11 mouse cellular contexts compared by ENCODE assay signal in genomic region chr5:112266011-112266777, GRCm38 (mm10). TPM values are rescaled to one million over a fixed set of nuclear protein-coding genes. Genes with fewer than 3 reads are reported as not detected.
DNase-seq lines count a peak whose midpoint lies in the region; ATAC-seq lines count a peak whose summit lies in the region.
"Had no signal": no experiment of that assay in that cellular context is flagged by ENCODE, and none has a peak within 500 bp of the region (broad histone marks: within the 10 kb centered on the region; RNA-seq: fewer than 3 reads in every experiment).

No protein-coding gene starts in this region.

- 0 out of 2 replicates have a peak overlapping the region, but pooled peaks have one; percentile 8 for H3K4me2 ChIP-seq in forebrain, embryonic 14.5 days (ENCODE audit: low read length)
- no peak overlapping the region for H3K4me2 ChIP-seq in forebrain, embryonic 15.5 days (replicated peaks)
- H3K4me2 ChIP-seq in midbrain, embryonic 12.5 days (replicated peaks) = 0 out of 2 replicates have a peak overlapping the region, but pooled peaks have one; percentile 0
- H3K4me2 ChIP-seq in midbrain, embryonic 14.5 days (ENCODE audit: low read length) = no peak overlapping the region; the same call in 1 of the 2 replicates
- peak overlapping the region; percentile 49 for H3K4me2 ChIP-seq in limb, embryonic 12.5 days

- no peaks in the 10 kb centered on the region for H3K27me3 ChIP-seq in forebrain, embryonic 14.5 days (replicated peaks; ENCODE audit: control insufficient read depth, insufficient read depth, low read length)
- no peaks in the 10 kb centered on the region for H3K27me3 ChIP-seq in forebrain, embryonic 15.5 days
- peaks cover 34% of the 10 kb centered on the region for H3K27me3 ChIP-seq in midbrain, embryonic 12.5 days
- H3K27me3 ChIP-seq in midbrain, embryonic 14.5 days (ENCODE audit: control insufficient read depth, insufficient read depth, low read length) = no peaks in the 10 kb centered on the region
- H3K27me3 ChIP-seq in limb, embryonic 12.5 days = peaks cover 66% of the 10 kb centered on the region
- H3K27me3 ChIP-seq in splenic B cell, adult 2 months (ENCODE audit: control insufficient read depth, insufficient read depth, low read length, poor library complexity, severe bottlenecking) = no peaks in the 10 kb centered on the region

- no peak for ATAC-seq in forebrain, embryonic 14.5 days
- ATAC-seq in forebrain, embryonic 15.5 days (replicated peaks) = no peak
- ATAC-seq in midbrain, embryonic 12.5 days (ENCODE audit: low FRiP score, low read depth) = no peak
- ATAC-seq in midbrain, embryonic 14.5 days (ENCODE audit: low FRiP score, low TSS enrichment) = no peak
- ATAC-seq in limb, embryonic 12.5 days (ENCODE audit: insufficient number of reproducible peaks, insufficient read depth, low FRiP score, low TSS enrichment, low read depth) = no peak
- ATAC-seq: forebrain, embryonic 16.5 days had no signal

- peaks cover 3% of the 10 kb centered on the region; the same call in 1 of the 2 replicates for H3K4me1 ChIP-seq in forebrain, embryonic 14.5 days (ENCODE audit: control insufficient read depth, insufficient read depth, low read length)
- peaks cover 8% of the 10 kb centered on the region for H3K4me1 ChIP-seq in forebrain, embryonic 15.5 days
- H3K4me1 ChIP-seq in midbrain, embryonic 12.5 days = peaks cover 19% of the 10 kb centered on the region
- peaks cover 10% of the 10 kb centered on the region; the same call in 1 of the 2 replicates for H3K4me1 ChIP-seq in midbrain, embryonic 14.5 days (ENCODE audit: control insufficient read depth, insufficient read depth, low read length)
- peaks cover 16% of the 10 kb centered on the region for H3K4me1 ChIP-seq in limb, embryonic 12.5 days (replicated peaks)

- no peak overlapping the region for H3K4me3 ChIP-seq in forebrain, embryonic 14.5 days (ENCODE audit: low read depth, low read length)
- H3K4me3 ChIP-seq in forebrain, embryonic 15.5 days = no peak overlapping the region
- no peak overlapping the region for H3K4me3 ChIP-seq in midbrain, embryonic 12.5 days
- H3K4me3 ChIP-seq in midbrain, embryonic 14.5 days (replicated peaks; ENCODE audit: low read depth, low read length) = no peak overlapping the region
- peak overlapping the region; percentile 12; the same call in 1 of the 2 replicates for H3K4me3 ChIP-seq in limb, embryonic 12.5 days (replicated peaks)

- DNase-seq in forebrain, embryonic 14.5 days (ENCODE audit: low spot score) = no peak
- DNase-seq in midbrain, embryonic 14.5 days = no peak
- DNase-seq in splenic B cell, adult 2 months (ENCODE audit: low read depth, low spot score) = peak; percentile 76
- DNase-seq in cerebellum, postnatal 4 days (ENCODE audit: low spot score in 2 of 2) = no peak
- DNase-seq in adrenal gland, postnatal 14 days = no peak
- DNase-seq: kidney, postnatal 14 days had no signal

- H3K36me3 ChIP-seq in forebrain, embryonic 14.5 days (ENCODE audit: control insufficient read depth, insufficient read depth, low read length) = no peaks in the 10 kb centered on the region
- H3K36me3 ChIP-seq in forebrain, embryonic 15.5 days = no peaks in the 10 kb centered on the region
- no peaks in the 10 kb centered on the region for H3K36me3 ChIP-seq in midbrain, embryonic 12.5 days
- no peaks in the 10 kb centered on the region for H3K36me3 ChIP-seq in midbrain, embryonic 14.5 days (ENCODE audit: control insufficient read depth, insufficient read depth, low read length)
- no peaks in the 10 kb centered on the region for H3K36me3 ChIP-seq in limb, embryonic 12.5 days
- no peaks in the 10 kb centered on the region for H3K36me3 ChIP-seq in splenic B cell, adult 2 months (ENCODE audit: control insufficient read depth, insufficient read depth, low read length, poor library complexity, severe bottlenecking)

- H3K9ac ChIP-seq in forebrain, embryonic 14.5 days (ENCODE audit: low read length) = no peak overlapping the region
- H3K9ac ChIP-seq in forebrain, embryonic 15.5 days (replicated peaks) = no peak overlapping the region
- H3K9ac ChIP-seq in midbrain, embryonic 12.5 days (replicated peaks) = no peak overlapping the region
- H3K9ac ChIP-seq in midbrain, embryonic 14.5 days (replicated peaks; ENCODE audit: low read length) = no peak overlapping the region
- H3K9ac ChIP-seq in limb, embryonic 12.5 days (replicated peaks) = no peak overlapping the region

- no peaks in the 10 kb centered on the region for H3K9me3 ChIP-seq in forebrain, embryonic 14.5 days (replicated peaks; ENCODE audit: control insufficient read depth, low read length)
- no peaks in the 10 kb centered on the region for H3K9me3 ChIP-seq in forebrain, embryonic 15.5 days
- no peaks in the 10 kb centered on the region for H3K9me3 ChIP-seq in midbrain, embryonic 12.5 days
- no peaks in the 10 kb centered on the region for H3K9me3 ChIP-seq in midbrain, embryonic 14.5 days (ENCODE audit: control insufficient read depth, low read length)
- no peaks in the 10 kb centered on the region for H3K9me3 ChIP-seq in limb, embryonic 12.5 days

- no peak overlapping the region for H3K27ac ChIP-seq in forebrain, embryonic 14.5 days (ENCODE audit: low read depth, low read length)
- H3K27ac ChIP-seq in forebrain, embryonic 15.5 days (replicated peaks) = no peak overlapping the region
- H3K27ac ChIP-seq in midbrain, embryonic 12.5 days (replicated peaks) = no peak overlapping the region
- no peak overlapping the region for H3K27ac ChIP-seq in midbrain, embryonic 14.5 days (replicated peaks; ENCODE audit: low read depth, low read length)
- H3K27ac ChIP-seq in limb, embryonic 12.5 days = no peak overlapping the region

- WGBS in forebrain, embryonic 14.5 days = 57% methylated on average over 9 of the region's 9 CpGs
- 69% methylated on average over 9 of the region's 9 CpGs for WGBS in forebrain, embryonic 15.5 days
- WGBS in midbrain, embryonic 12.5 days = 63% methylated on average over 9 of the region's 9 CpGs
- WGBS in midbrain, embryonic 14.5 days = 68% methylated on average over 9 of the region's 9 CpGs
- WGBS in limb, embryonic 12.5 days = 56% methylated on average over 9 of the region's 9 CpGs

RNA-seq across cellular contexts. Expression of gene Tpst2, which starts 10.3 kb away (rescaled TPM):
- polyA plus RNA-seq in forebrain, embryonic 14.5 days (2014; fragmentation: Nextera tagmentation; extraction: Ambion mirVana) = 29.5 and 30.6 TPM in 2 replicates
- 28.8 and 29.5 TPM in 2 replicates for polyA plus RNA-seq in forebrain, embryonic 15.5 days (2015; fragmentation: Nextera tagmentation; extraction: Ambion mirVana)
- 29.4 and 31.1 TPM in 2 replicates for polyA plus RNA-seq in midbrain, embryonic 12.5 days (2016; fragmentation: Nextera tagmentation; extraction: Ambion mirVana)
- 24.7 and 26.4 TPM in 2 replicates for polyA plus RNA-seq in midbrain, embryonic 14.5 days (2014; fragmentation: Nextera tagmentation; extraction: Ambion mirVana)
- polyA plus RNA-seq in limb, embryonic 12.5 days (2016; fragmentation: Nextera tagmentation; extraction: Ambion mirVana) = 34.3 and 35.9 TPM in 2 replicates
- 161 and 186 TPM in 2 replicates for total RNA-seq in adrenal gland, postnatal 14 days (2021)

RNA-seq across cellular contexts. Expression of gene Crybb1, which starts 10.6 kb away (rescaled TPM):
- polyA plus RNA-seq in forebrain, embryonic 14.5 days (2014; fragmentation: Nextera tagmentation; extraction: Ambion mirVana) = 2.5 and 4.6 TPM in 2 replicates
- polyA plus RNA-seq in forebrain, embryonic 15.5 days (2015; fragmentation: Nextera tagmentation; extraction: Ambion mirVana) = 5.4 and 5.5 TPM in 2 replicates
- polyA plus RNA-seq in midbrain, embryonic 12.5 days (2016; fragmentation: Nextera tagmentation; extraction: Ambion mirVana) = 1.3 and 1.9 TPM in 2 replicates
- 1.9 and 3.8 TPM in 2 replicates for polyA plus RNA-seq in midbrain, embryonic 14.5 days (2014; fragmentation: Nextera tagmentation; extraction: Ambion mirVana)
- 0.28 and 0.67 TPM in 2 replicates for polyA plus RNA-seq in limb, embryonic 12.5 days (2016; fragmentation: Nextera tagmentation; extraction: Ambion mirVana)
- 1.8 and 1.9 TPM in 2 replicates for total RNA-seq in adrenal gland, postnatal 14 days (2021)
- polyA plus RNA-seq: urinary bladder, adult 2 months had no signal

RNA-seq across cellular contexts. Expression of gene Cryba4, which starts 13.9 kb away (rescaled TPM):
- polyA plus RNA-seq in forebrain, embryonic 14.5 days (2014; fragmentation: Nextera tagmentation; extraction: Ambion mirVana) = 1.4 and 2.2 TPM in 2 replicates
- 1.6 and 1.8 TPM in 2 replicates for polyA plus RNA-seq in forebrain, embryonic 15.5 days (2015; fragmentation: Nextera tagmentation; extraction: Ambion mirVana)
- polyA plus RNA-seq in midbrain, embryonic 12.5 days (2016; fragmentation: Nextera tagmentation; extraction: Ambion mirVana) = 1.3 and 2.0 TPM in 2 replicates
- polyA plus RNA-seq in midbrain, embryonic 14.5 days (2014; fragmentation: Nextera tagmentation; extraction: Ambion mirVana) = 0.93 and 1.2 TPM in 2 replicates
- polyA plus RNA-seq in limb, embryonic 12.5 days (2016; fragmentation: Nextera tagmentation; extraction: Ambion mirVana) = 0.59 and 0.64 TPM in 2 replicates
- 16.2 and 28.2 TPM in 2 replicates for total RNA-seq in adrenal gland, postnatal 14 days (2021)

RNA-seq across cellular contexts. Expression of gene Tfip11, which starts 60.0 kb away (rescaled TPM):
- polyA plus RNA-seq in forebrain, embryonic 14.5 days (2014; fragmentation: Nextera tagmentation; extraction: Ambion mirVana) = 19.0 and 25.2 TPM in 2 replicates
- polyA plus RNA-seq in forebrain, embryonic 15.5 days (2015; fragmentation: Nextera tagmentation; extraction: Ambion mirVana) = 33.9 and 34.4 TPM in 2 replicates
- 40.2 and 40.5 TPM in 2 replicates for polyA plus RNA-seq in midbrain, embryonic 12.5 days (2016; fragmentation: Nextera tagmentation; extraction: Ambion mirVana)
- polyA plus RNA-seq in midbrain, embryonic 14.5 days (2014; fragmentation: Nextera tagmentation; extraction: Ambion mirVana) = 29.1 and 29.9 TPM in 2 replicates
- 38.2 and 41.5 TPM in 2 replicates for polyA plus RNA-seq in limb, embryonic 12.5 days (2016; fragmentation: Nextera tagmentation; extraction: Ambion mirVana)
- 33.0 and 35.2 TPM in 2 replicates for total RNA-seq in adrenal gland, postnatal 14 days (2021)

Comparison
In these comparisons a context has a peak if more than half of its experiments do, and no peak if none do; other contexts are left out.
1. H3K4me2 ChIP-seq: peak in forebrain, embryonic 14.5 days (single experiment), midbrain, embryonic 12.5 days (single experiment) and limb, embryonic 12.5 days (single experiment); none in forebrain, embryonic 15.5 days (single experiment) and midbrain, embryonic 14.5 days (single experiment).